Mouse (Mus musculus) thymus, adult 2 months (tissue): ENCODE data around the gene Ier2.

Experiments used
- CTCF ChIP-seq: fragments of 200-500 bp; IDR thresholded peaks from 2 replicates; pipeline ENCODE4 v1.5.1; 2012; ENCODE audit warnings: mild to moderate bottlenecking, control low read depth, low read length, moderate library complexity, borderline replicate concordance; ENCODE audit not compliant: control insufficient read depth, poor library complexity, insufficient read depth; ENCODE audit errors: extremely low read depth
- POLR2A ChIP-seq: fragments of 200-500 bp; IDR thresholded peaks from 2 replicates; pipeline ENCODE4 v1.6.1; 2012; ENCODE audit warnings: mild to moderate bottlenecking, low read length, control low read depth, moderate library complexity; ENCODE audit not compliant: control insufficient read depth, poor library complexity, insufficient read depth; ENCODE audit errors: extremely low read depth

DNA sequence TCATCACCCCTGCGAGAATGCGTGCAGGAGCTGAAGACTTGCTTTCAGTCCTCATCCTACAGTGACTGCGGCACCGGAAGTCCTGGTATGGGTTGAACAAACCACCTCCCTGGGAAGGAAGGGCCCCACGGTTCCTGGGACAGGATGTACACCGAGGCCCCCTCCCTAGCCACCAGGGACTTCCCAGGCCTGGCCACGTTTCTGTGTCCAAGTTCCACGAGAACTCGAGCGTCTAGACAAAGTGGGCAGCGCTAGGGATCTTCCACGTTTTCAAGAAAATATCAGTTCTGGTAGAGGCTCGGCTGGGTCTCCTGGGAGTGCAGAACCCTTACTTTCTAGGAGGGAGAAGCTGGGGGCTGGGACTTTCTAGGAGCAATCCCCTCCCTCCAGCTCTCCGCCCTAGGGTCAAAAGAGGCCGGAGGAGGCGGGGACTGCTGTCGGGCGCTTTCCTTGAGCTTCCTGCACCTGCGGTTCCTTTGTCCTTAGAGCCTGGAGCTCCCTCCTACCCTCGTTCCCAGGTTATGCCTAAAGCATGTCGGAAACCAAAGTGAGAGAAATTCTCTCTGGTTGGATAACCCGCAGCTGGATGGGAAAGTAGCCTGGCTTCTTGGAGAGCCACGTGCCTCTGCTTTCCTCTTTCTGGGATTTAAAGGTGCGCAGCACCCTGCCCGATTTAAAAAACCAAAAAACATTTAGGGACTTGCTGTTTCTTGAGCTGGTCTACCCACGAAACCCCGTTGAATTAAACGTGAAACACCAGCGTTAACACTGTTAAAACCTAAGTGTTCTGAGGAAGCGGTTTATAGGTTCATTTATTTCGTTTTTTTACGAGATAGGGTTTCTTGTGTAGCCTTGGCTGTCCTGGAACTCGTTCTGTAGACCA is 2.5 kb downstream of the Ier2 start:
- TF ChIP-seq CTCF = no peak
- no peak for TF ChIP-seq POLR2A
